Mouse (Mus musculus): ENCODE data around the gene Mogs. TPM values are rescaled to one million over a fixed set of nuclear protein-coding genes. Genes with fewer than 3 reads are reported as not detected.

Mogs gene
- total and polyA plus RNA-seq, 3 experiments = 57.2 to 78.9 (median 77.3) TPM

- Histone ChIP-seq H3K4me1 (ENCODE audit: control insufficient read depth in 1 of 2, insufficient read depth in 2 of 2) (peaks cover 8 to 40% of the 10 kb centered on the region in 2 experiments), H3K36me3 (replicated peaks in 1 of 2; ENCODE audit: control insufficient read depth in 1 of 2, insufficient read depth in 1 of 2, low read length in 1 of 2) (peaks cover 9 to 52% of the 10 kb centered on the region in 2 experiments), H3K27ac (ENCODE audit: insufficient read depth, low read depth) (peak within 1 kb of the TSS; percentile 83), H3K79me2 (replicated peaks; ENCODE audit: control insufficient read depth, extremely low read depth, insufficient read depth, poor library complexity, severe bottlenecking) (peaks cover 15% of the 10 kb centered on the region), H3K4me3 (replicated peaks in 1 of 3; ENCODE audit: low read depth in 2 of 3, low read length in 2 of 3, poor library complexity in 1 of 3) (peak within 1 kb of the TSS; percentile 70 to 100 (median 99)), H3K9ac (ENCODE audit: insufficient read depth, low read depth) (peak within 1 kb of the TSS; percentile 77), H3K4me2 (ENCODE audit: insufficient read depth, low read depth, poor library complexity, severe bottlenecking) (peak within 1 kb of the TSS; percentile 80), H3K27me3 (replicated peaks) (no peaks in the 10 kb centered on the region), H3K9me3 (replicated peaks; ENCODE audit: low read length) (no peaks in the 10 kb centered on the region)
- peak; percentile 63 for DNase-seq (ENCODE audit: extremely low read depth)
- dilution Hi-C loops (cut with MboI; ENCODE audit: extremely low pct_ligation_motif_present, extremely low pct_unique_long_range_greater_than_20kb, low sequenced_read_pairs) (no loop called here), in situ Hi-C loops (cut with MboI; ENCODE audit: low pct_ligation_motif_present, low pct_unique_long_range_greater_than_20kb, low sequenced_read_pairs) (no loop called here)
- peak; percentile 80 for TF ChIP-seq ELF1 (IDR thresholded peaks at IDR 0.05; ENCODE audit: low read depth, low read length)
- TF ChIP-seq HCFC1 (IDR thresholded peaks at IDR 0.05; ENCODE audit: low read depth, low read length) = peak; percentile 95
- TF ChIP-seq MAFK (IDR thresholded peaks at IDR 0.05; ENCODE audit: insufficient replicate concordance, low read length) = no peak
- TF ChIP-seq UBTF (IDR thresholded peaks at IDR 0.05; ENCODE audit: low read depth, low read length) = 0 out of 2 replicates have a peak, but pooled peaks have one; percentile 63
- TF ChIP-seq ZMIZ1 (IDR thresholded peaks at IDR 0.05; ENCODE audit: low read depth, low read length) = peak; percentile 70; the same call in 1 of the 2 replicates
- peak; percentile 87 for TF ChIP-seq POLR2A (IDR thresholded peaks at IDR 0.05; ENCODE audit: low read depth, low read length)
- no peak for TF ChIP-seq ETS1 (conservative IDR thresholded peaks at IDR 0.05; ENCODE audit: low read depth, low read length)
- no peak for TF ChIP-seq RCOR1 (conservative IDR thresholded peaks at IDR 0.05; ENCODE audit: low read depth, low read length)
- TF ChIP-seq KAT2A (IDR thresholded peaks at IDR 0.05; ENCODE audit: insufficient replicate concordance, low read length) = peak; percentile 94; the same call in 1 of the 2 replicates
- peak; percentile 82 for TF ChIP-seq TCF12 (IDR thresholded peaks at IDR 0.05; ENCODE audit: low read depth, low read length)
- no peak for TF ChIP-seq ZNF384 (IDR thresholded peaks at IDR 0.05; ENCODE audit: low read depth, low read length)
- peak; percentile 82 for TF ChIP-seq TBP (conservative IDR thresholded peaks at IDR 0.05; ENCODE audit: low read depth, low read length)
- TF ChIP-seq MYC (IDR thresholded peaks at IDR 0.05; ENCODE audit: low read depth, low read length) = no peak
- peak; percentile 91 for TF ChIP-seq NELFE (IDR thresholded peaks at IDR 0.05; ENCODE audit: low read depth, low read length)
- 0 out of 2 replicates have a peak, but pooled peaks have one; percentile 14 for TF ChIP-seq MAX (IDR thresholded peaks at IDR 0.05; ENCODE audit: low read length)
- TF ChIP-seq POLR2AphosphoS2 (IDR thresholded peaks at IDR 0.05; ENCODE audit: low read depth, low read length) = peak; percentile 78; the same call in 1 of the 2 replicates
- TF ChIP-seq CHD2 (IDR thresholded peaks at IDR 0.05; ENCODE audit: low read length) = peak; percentile 93
- peak; percentile 45 for TF ChIP-seq IRF4 (IDR thresholded peaks at IDR 0.05; ENCODE audit: low read depth, low read length)
- peak; percentile 73 for TF ChIP-seq SIN3A (IDR thresholded peaks at IDR 0.05; ENCODE audit: low read length)
- peak; percentile 51; the same call in 1 of the 2 replicates for TF ChIP-seq NRF1 (IDR thresholded peaks at IDR 0.05; ENCODE audit: low read depth, low read length)
- peak; percentile 45; the same call in 1 of the 2 replicates for TF ChIP-seq MEF2A (IDR thresholded peaks at IDR 0.05; ENCODE audit: borderline replicate concordance, low read depth, low read length)
- peak; percentile 74; the same call in 1 of the 2 replicates for TF ChIP-seq MXI1 (IDR thresholded peaks at IDR 0.05; ENCODE audit: low read depth, low read length)
These were observed 6.3 kb upstream of the Mogs start, which contains the start of gene Mrpl53 for GRCm38 (mm10) chr6:83108762-83109668. Gene Mrpl53 (plus strand): TSS chr6:83109040.

Data from CH12.LX (cell line).